Mouse (Mus musculus) myocyte (in vitro differentiated cells): ENCODE data around the gene Large1.

Experiments
- CEBPB ChIP-seq: IDR thresholded peaks from 2 replicates; pipeline ENCODE4 v1.6.1; 2011; ENCODE audit warnings: mild to moderate bottlenecking, moderate library complexity; ENCODE audit not compliant: poor library complexity, insufficient read depth, severe bottlenecking
- E2F4 ChIP-seq: IDR thresholded peaks from one replicate; pipeline ENCODE4 v1.6.1; 2011; ENCODE audit warnings: mild to moderate bottlenecking, control low read depth, moderate library complexity; ENCODE audit not compliant: insufficient read depth
- MAX ChIP-seq: IDR thresholded peaks from one replicate; pipeline ENCODE4 v1.6.1; 2011; ENCODE audit warnings: low read depth, mild to moderate bottlenecking, control low read depth
- MYOD1 ChIP-seq, 3 experiments: IDR thresholded peaks; one replicate each; pipeline ENCODE4 v1.6.1; 2011; ENCODE audit warnings: control low read depth in 2 of 3, low read depth in 2 of 3, mild to moderate bottlenecking in 2 of 3, moderate library complexity in 1 of 3; ENCODE audit not compliant: insufficient read length in 2 of 3, control insufficient read depth in 1 of 3
- MYOG ChIP-seq, 3 experiments: IDR thresholded peaks; one replicate each; pipeline ENCODE4 v1.6.1; 2011; ENCODE audit warnings: control low read depth in 2 of 3, low read depth in 2 of 3, mild to moderate bottlenecking in 2 of 3; ENCODE audit not compliant: insufficient read length in 2 of 3, control insufficient read depth in 1 of 3, insufficient read depth in 1 of 3
- POLR2A ChIP-seq: IDR thresholded peaks from one replicate; pipeline ENCODE4 v1.6.1; 2011; ENCODE audit warnings: low read depth, mild to moderate bottlenecking, control low read depth, moderate library complexity; ENCODE audit not compliant: insufficient read length
- POLR2AphosphoS2 ChIP-seq: IDR thresholded peaks from one replicate; pipeline ENCODE4 v1.6.1; 2011; ENCODE audit warnings: low read depth, control low read depth; ENCODE audit not compliant: insufficient read length
- REST ChIP-seq: IDR thresholded peaks from one replicate; pipeline ENCODE4 v1.6.1; 2011; ENCODE audit warnings: mild to moderate bottlenecking, control low read depth, moderate library complexity; ENCODE audit not compliant: insufficient read depth, insufficient read length
- SRF ChIP-seq: IDR thresholded peaks from one replicate; pipeline ENCODE4 v1.6.1; 2011; ENCODE audit warnings: low read depth; ENCODE audit not compliant: control insufficient read depth, insufficient read length
- TCF12 ChIP-seq: IDR thresholded peaks from one replicate; pipeline ENCODE4 v1.6.1; 2011; ENCODE audit warnings: mild to moderate bottlenecking, control low read depth; ENCODE audit not compliant: poor library complexity, insufficient read depth, severe bottlenecking
- TCF3 ChIP-seq: IDR thresholded peaks from one replicate; pipeline ENCODE4 v1.6.1; 2011; ENCODE audit warnings: low read depth, control low read depth; ENCODE audit not compliant: insufficient read length
- USF1 ChIP-seq: IDR thresholded peaks from one replicate; pipeline ENCODE4 v1.6.1; 2011; ENCODE audit warnings: low read depth, mild to moderate bottlenecking, control low read depth, moderate library complexity

GRCm38 (mm10) chr8:72817655-72818349, 535.5 kb downstream of the Large1 start:
- TF ChIP-seq POLR2A (no peak), TCF12 (no peak), MAX (no peak), CEBPB (no peak), SRF (no peak), E2F4 (no peak), USF1 (no peak), POLR2AphosphoS2 (no peak), MYOG (IDR thresholded peaks at IDR 0.05; ENCODE audit: control insufficient read depth in 1 of 3, insufficient read depth in 1 of 3, insufficient read length in 2 of 3, low read depth in 2 of 3) (no peak), MYOD1 (IDR thresholded peaks at IDR 0.05; ENCODE audit: control insufficient read depth in 1 of 3, insufficient read length in 2 of 3, low read depth in 2 of 3) (no peak), REST (no peak), TCF3 (no peak)
